Mouse (Mus musculus): Measurements from ENCODE around the gene Ttf2.

Gene Ttf2

GRCm38 (mm10) chr3:100969176-100969917 lies at the start of gene Ttf2:
Gene Ttf2, minus strand, starts transcription at chr3:100969663.
- peak; percentile 89 for DNase-seq (ENCODE audit: low spot score)

DNA sequence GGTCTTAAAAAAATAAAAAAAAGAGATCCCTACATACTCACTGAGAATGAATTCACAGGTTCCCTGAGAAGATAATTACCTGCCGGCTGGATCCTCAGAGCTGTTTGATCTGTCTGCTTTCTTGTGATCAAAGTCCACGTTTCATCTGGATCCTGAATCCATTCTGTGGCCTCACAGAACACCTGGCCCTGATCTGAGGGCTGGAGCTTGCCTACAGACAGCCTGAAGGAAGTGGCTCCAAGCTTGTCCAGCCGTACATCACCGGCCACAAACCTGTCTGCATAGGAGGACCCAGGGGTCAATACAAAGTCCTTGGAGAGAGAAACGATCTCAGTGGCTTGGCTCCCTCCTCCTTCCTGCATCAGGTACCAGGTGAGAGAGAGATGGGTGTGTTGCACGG lies 49.0 kb upstream of the Ttf2 start:
- no peak for DNase-seq (ENCODE audit: low spot score)

DNA sequence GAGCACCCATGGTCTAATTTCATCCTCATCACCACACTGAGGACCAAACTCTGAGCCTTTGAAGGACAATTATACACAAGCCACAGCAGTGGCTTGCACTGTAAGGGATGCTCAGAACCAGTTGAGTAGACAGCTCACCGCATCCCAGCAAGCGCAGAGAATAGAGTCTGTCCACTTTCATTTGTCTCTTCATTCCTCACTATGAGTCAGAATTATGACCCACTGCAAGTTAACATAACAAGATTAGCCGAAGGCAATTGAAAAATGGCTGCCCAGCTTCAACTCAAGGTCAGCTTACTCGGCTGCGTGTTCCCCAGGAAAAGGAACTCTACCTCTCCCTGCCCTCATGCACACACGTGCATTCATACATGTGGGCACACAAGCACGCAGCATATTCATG lies 46.6 kb upstream of the Ttf2 start:
- DNase-seq (ENCODE audit: low spot score), result no peak

GRCm38 (mm10) chr3:101015254-101015653 lies 45.8 kb upstream of the Ttf2 start:
- DNase-seq (ENCODE audit: low spot score), result no peak

- DNase-seq (ENCODE audit: low spot score), result no peak
These were observed 44.1 kb upstream of the Ttf2 start for GRCm38 (mm10) chr3:101013536-101013935.

- no peak for DNase-seq (ENCODE audit: low spot score)
These were observed 43.5 kb upstream of the Ttf2 start for GRCm38 (mm10) chr3:101013005-101013404.

DNA sequence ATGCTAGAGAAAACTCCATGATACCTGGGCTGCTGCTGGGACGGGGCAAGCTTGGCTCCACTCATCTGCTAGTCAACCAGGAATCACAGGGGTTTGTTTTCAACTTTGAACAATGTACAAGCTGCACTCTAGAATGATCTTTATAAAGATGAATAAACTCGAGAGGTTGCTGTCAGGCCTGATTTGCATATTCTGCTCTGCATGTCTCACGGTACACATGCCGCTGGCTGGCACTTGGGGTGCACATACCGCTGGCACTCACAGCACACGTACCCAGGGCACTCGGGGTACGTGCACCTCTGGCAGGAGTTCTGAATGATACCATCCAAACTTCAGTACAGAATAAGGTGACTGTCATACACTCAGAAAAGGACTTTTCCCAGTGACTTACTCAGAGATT lies 43.1 kb upstream of the Ttf2 start:
- DNase-seq (ENCODE audit: low spot score), result no peak

GRCm38 (mm10) chr3:101012131-101012571 lies 42.7 kb upstream of the Ttf2 start:
- DNase-seq (ENCODE audit: low spot score), result peak; percentile 47

GRCm38 (mm10) chr3:101011203-101011600 lies 41.7 kb upstream of the Ttf2 start:
- no peak for DNase-seq (ENCODE audit: low spot score)

DNA sequence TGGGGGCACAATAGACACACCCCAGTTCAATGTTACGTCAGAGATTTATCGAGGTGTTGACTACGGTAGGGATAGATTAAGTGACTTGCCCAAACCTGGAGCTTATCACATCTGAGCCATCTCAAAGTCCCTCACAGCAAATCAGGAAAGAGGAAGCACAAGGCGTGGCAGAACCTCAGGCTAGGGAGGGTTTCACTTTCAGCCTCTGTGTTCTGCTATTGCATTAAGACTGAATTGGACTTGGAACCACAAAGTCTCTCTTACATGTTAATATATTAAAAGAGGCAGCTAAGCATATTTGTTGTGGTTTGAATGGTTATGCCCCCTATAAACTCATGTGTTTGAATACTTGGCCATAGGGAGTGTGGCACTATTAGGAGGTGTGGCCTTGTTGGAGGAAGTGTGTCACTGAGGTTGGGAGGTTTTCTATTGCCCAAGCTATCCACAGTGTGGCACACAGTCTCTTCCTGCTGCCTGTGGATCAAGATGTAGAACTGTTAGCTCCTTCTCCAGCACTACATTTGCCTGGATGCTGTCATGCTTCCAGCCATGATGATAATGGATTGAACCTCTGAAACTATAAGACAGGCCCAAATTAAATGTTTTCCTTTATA lies 41.2 kb upstream of the Ttf2 start:
- DNase-seq (ENCODE audit: low spot score), result no peak

- DNase-seq (ENCODE audit: low spot score), result no peak
These were observed 37.8 kb upstream of the Ttf2 start for GRCm38 (mm10) chr3:101007112-101007782.

DNA sequence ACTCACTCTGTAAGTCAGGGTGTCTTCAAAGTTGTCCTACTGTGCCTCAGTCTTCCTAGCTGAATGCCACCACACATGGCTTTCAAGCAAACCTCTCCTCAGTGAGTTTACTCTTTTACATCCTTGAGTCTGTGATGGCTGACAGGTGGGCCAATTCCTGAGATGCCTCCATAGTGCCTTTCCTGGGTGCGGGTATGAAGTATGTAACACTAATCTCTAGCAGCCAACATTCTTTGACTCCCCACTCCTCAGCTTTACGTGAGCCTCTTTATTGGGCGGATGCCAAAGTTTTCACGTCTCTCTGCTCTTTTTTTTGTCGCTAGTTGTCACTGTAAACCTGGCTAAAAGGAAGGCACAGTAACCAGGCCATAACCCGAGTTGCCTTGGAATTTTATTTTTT lies 35.9 kb upstream of the Ttf2 start:
- DNase-seq (ENCODE audit: low spot score), result no peak

GRCm38 (mm10) chr3:101003575-101004356 lies 34.3 kb upstream of the Ttf2 start:
- DNase-seq (ENCODE audit: low spot score), result no peak

- no peak for DNase-seq (ENCODE audit: low spot score)
These were observed 30.3 kb upstream of the Ttf2 start for GRCm38 (mm10) chr3:100999732-101000131.

- peak; percentile 85 for DNase-seq (ENCODE audit: low spot score)
These were observed 29.5 kb upstream of the Ttf2 start for GRCm38 (mm10) chr3:100998904-100999340.

- DNase-seq (ENCODE audit: low spot score), result peak; percentile 45
These were observed 28.5 kb upstream of the Ttf2 start for GRCm38 (mm10) chr3:100997785-100998570.

GRCm38 (mm10) chr3:100994252-100994651 lies 24.8 kb upstream of the Ttf2 start:
- DNase-seq (ENCODE audit: low spot score), result no peak

- peak; percentile 27 for DNase-seq (ENCODE audit: low spot score)
These were observed 24.3 kb upstream of the Ttf2 start for GRCm38 (mm10) chr3:100993718-100994117.

- no peak for DNase-seq (ENCODE audit: low spot score)
These were observed 23.7 kb upstream of the Ttf2 start for GRCm38 (mm10) chr3:100993158-100993557.

DNA sequence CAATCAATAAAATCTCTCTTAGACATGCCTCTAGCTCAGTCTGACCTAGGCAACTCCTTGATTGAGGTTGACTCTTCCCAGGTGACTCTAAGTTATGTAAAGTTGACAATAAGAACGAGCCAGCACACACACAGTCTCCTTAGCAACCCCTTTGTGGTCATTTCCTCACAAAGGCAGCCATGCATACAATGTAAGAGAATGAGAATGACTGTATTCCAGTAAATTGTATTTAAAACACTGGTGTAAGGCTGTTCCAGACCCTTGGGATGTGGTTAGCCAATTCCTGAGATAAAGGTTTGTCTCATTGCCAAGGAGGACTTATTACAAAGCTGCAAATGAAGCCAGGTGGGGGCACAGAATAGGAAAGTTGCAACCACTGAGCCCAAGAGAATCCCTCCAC lies 20.8 kb upstream of the Ttf2 start:
- no peak for DNase-seq (ENCODE audit: low spot score)

DNA sequence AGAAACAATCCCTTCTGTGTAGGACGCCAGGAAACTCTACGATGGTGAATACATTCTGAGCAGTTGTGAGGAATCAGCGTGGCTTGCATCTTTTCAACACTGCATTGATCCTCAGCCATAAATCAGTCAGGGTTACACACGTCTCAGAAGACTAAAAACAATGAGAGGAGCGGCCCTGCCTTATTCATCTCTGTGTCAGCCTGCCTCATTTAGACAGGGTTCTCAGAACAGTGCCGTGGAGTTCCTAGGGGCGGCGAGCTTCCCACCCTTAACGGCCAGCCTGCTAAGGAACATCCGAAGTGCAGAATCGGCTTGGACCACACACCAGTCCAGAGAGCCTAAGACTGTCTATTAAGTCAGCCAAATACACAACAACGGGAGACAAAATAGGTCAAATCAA lies 20.0 kb upstream of the Ttf2 start:
- DNase-seq (ENCODE audit: low spot score), result no peak

- no peak for DNase-seq (ENCODE audit: low spot score)
These were observed 9.8 kb upstream of the Ttf2 start for GRCm38 (mm10) chr3:100979290-100979689.
